Comparison of ENCODE assay signal across 10 mouse cellular contexts in genomic region chr16:63016144-63016543, GRCm38 (mm10).
DNase-seq lines count a peak whose midpoint lies in the region; ATAC-seq and TF ChIP-seq lines count a peak whose summit lies in the region.
"Had no signal": no experiment of that assay in that cellular context is flagged by ENCODE, and none has a peak within 500 bp of the region (broad histone marks: within the 10 kb centered on the region; RNA-seq: fewer than 3 reads in every experiment).

No protein-coding gene starts in this region.

- no peaks in the 10 kb centered on the region for H3K36me3 ChIP-seq in lung, postnatal 0 days (ENCODE audit: insufficient read depth, low read length)
- H3K36me3 ChIP-seq: limb, embryonic 15.5 days; stomach, embryonic 15.5 days had no signal

- 30% methylated on average over 1 of the region's 1 CpGs for whole genome bisulfite sequencing in lung, postnatal 0 days

- no peak overlapping the region for H3K4me2 ChIP-seq in lung, postnatal 0 days (replicated peaks; ENCODE audit: low read depth, low read length)
- H3K4me2 ChIP-seq: limb, embryonic 15.5 days; stomach, embryonic 15.5 days had no signal

- no peak for TF ChIP-seq EP300 in lung, postnatal 0 days (IDR thresholded peaks at IDR 0.05)

- ATAC-seq in lung, postnatal 0 days, result 0 out of 2 replicates have a peak, but pooled peaks have one; percentile 9
- no peak for ATAC-seq in frontal cortex, adult (ENCODE audit: low TSS enrichment)

- H3K4me1 ChIP-seq in lung, postnatal 0 days (ENCODE audit: insufficient read depth, low read depth, low read length), result no peaks in the 10 kb centered on the region
- H3K4me1 ChIP-seq: limb, embryonic 15.5 days; stomach, embryonic 15.5 days had no signal

- TF ChIP-seq CTCF in lung, postnatal 0 days (IDR thresholded peaks at IDR 0.05), result peak; percentile 73

- no peaks in the 10 kb centered on the region for H3K9me3 ChIP-seq in lung, postnatal 0 days (ENCODE audit: low read length)
- H3K9me3 ChIP-seq: limb, embryonic 15.5 days; stomach, embryonic 15.5 days had no signal

- no peak overlapping the region for H3K27ac ChIP-seq in lung, postnatal 0 days (ENCODE audit: low read length)
- H3K27ac ChIP-seq: limb, embryonic 15.5 days; stomach, embryonic 15.5 days had no signal

- no peaks in the 10 kb centered on the region for H3K27me3 ChIP-seq in lung, postnatal 0 days (replicated peaks; ENCODE audit: insufficient read depth, low read length)
- H3K27me3 ChIP-seq: limb, embryonic 15.5 days; stomach, embryonic 15.5 days had no signal

- intact Hi-C loops in left cerebral cortex, postnatal 4 days (cut with DNase I), result loop anchor here (10.0 kb wide), 1 partner anchor 849 kb away; the partner anchor contains the start of gene Epha3
- intact Hi-C loops in left cerebral cortex, postnatal 25 days (cut with DNase I), result loop anchor here (10.0 kb wide), 1 partner anchor 1729 kb away; no protein-coding TSS in a partner anchor

- DNase-seq in left cerebral cortex, postnatal 4 days, result peak; percentile 58
- no peak for DNase-seq in left cerebral cortex, postnatal 25 days (ENCODE audit: low spot score in 2 of 2)
- DNase-seq in WW6 (ENCODE audit: low read depth, low spot score), result peak; percentile 4
- peak; percentile 62 for DNase-seq in embryo, embryonic 11 days
- DNase-seq in lung, postnatal 0 days (ENCODE audit: low spot score), result peak; percentile 46
- DNase-seq in B cell, adult 2 months, result no peak
- DNase-seq in urinary bladder, adult 2 months (ENCODE audit: low spot score), result no peak

- no peak overlapping the region for H3K9ac ChIP-seq in lung, postnatal 0 days (replicated peaks; ENCODE audit: low read depth)
- H3K9ac ChIP-seq: limb, embryonic 15.5 days; stomach, embryonic 15.5 days had no signal

- H3K4me3 ChIP-seq in lung, postnatal 0 days (ENCODE audit: low read depth, low read length), result no peak overlapping the region
- H3K4me3 ChIP-seq: limb, embryonic 15.5 days; stomach, embryonic 15.5 days had no signal

Comparison
In these comparisons a context has a peak if more than half of its experiments do, and no peak if none do; other contexts are left out.
1. DNase-seq: peak in left cerebral cortex, postnatal 4 days (single experiment), WW6 (single experiment), embryo, embryonic 11 days (single experiment) and lung, postnatal 0 days (single experiment); none in left cerebral cortex, postnatal 25 days (0 of 2), B cell, adult 2 months (0 of 2) and urinary bladder, adult 2 months (single experiment).